Mouse (Mus musculus): Measurements from ENCODE around the gene Glis3.

DNA sequence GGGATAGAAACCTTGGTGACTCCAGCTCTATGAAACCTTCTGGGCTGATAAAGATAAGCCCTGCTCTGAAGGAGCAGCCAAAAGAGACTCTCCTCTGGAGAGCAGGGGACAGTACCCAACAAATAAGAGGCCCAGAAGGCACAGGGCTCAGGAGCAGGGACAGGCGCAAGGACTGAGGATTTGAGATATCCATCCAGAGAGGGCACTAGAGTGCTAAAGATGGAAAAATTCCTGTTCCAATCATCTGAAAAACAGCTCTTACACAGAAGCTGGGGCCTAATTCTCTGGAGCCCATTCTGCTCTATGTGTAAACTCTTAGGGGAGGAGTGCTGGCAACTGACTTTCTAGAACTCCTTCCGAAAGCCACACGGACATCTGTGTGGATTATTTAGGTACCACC, 287.0 kb downstream of the Glis3 start:
- TF ChIP-seq CTCF (IDR thresholded peaks at IDR 0.05 in 2 of 3, conservative IDR thresholded peaks at IDR 0.05 in 1 of 3; ENCODE audit: control insufficient read depth in 1 of 3, insufficient read depth in 1 of 3, low read depth in 2 of 3, low read length in 3 of 3, poor library complexity in 1 of 3, severe bottlenecking in 1 of 3) = no peak
- no peak for TF ChIP-seq POLR2A (IDR thresholded peaks at IDR 0.05; ENCODE audit: control insufficient read depth in 1 of 2, insufficient read depth in 1 of 2, low read depth in 1 of 2, low read length in 2 of 2, poor library complexity in 1 of 2)
- TF ChIP-seq RCOR1 (IDR thresholded peaks at IDR 0.05; ENCODE audit: low read depth, low read length) = no peak
- TF ChIP-seq HCFC1 (IDR thresholded peaks at IDR 0.05; ENCODE audit: low read depth, low read length) = no peak
- no peak for TF ChIP-seq ZKSCAN1 (IDR thresholded peaks at IDR 0.05; ENCODE audit: low read depth, low read length)
- no peak for TF ChIP-seq TCF12 (IDR thresholded peaks at IDR 0.05; ENCODE audit: low read depth, low read length)

Data from MEL (cell line).